Mouse (Mus musculus): Measurements from ENCODE around the gene St6galnac3. TPM values are rescaled to one million over a fixed set of nuclear protein-coding genes. Genes with fewer than 3 reads are reported as not detected.

Gene St6galnac3
- total RNA-seq, 2 experiments from 2014 or later = 1.3 to 2.6 TPM

DNA sequence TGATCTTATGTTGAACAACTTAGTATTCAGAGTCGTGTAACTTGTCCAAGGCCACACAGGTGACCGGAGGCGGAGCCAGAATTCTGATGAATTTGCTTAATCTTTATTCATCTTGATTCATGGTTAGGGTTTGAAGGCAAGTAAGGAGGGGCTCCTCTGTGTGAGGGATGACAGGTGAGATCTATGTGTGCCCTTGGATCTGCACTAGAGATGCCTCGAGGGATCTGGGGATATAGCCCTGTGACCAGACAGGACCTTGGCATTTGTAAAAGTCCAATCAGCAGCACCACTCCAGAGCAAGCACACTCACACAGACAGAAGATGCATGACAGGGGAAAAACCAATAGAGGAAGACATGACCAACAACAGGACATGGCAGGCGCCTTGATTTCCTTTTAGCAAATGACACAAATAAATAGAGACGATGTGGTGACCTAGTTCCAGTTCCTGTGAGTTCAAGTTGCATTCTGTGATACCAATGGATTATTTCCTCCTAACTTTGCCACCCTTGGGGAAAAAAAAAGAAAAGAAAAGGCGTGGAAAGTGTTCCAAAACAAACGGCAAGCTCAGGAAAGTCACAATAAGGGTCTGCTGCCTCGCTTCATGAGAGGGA is 1.4 kb downstream of the St6galnac3 start:
- Histone ChIP-seq H3K27ac (peak overlapping the region; percentile 83), H3K4me3 (peak overlapping the region; percentile 80)
- no peak for DNase-seq
- TF ChIP-seq CTCF (IDR thresholded peaks at IDR 0.05) = no peak
- intact Hi-C loops (cut with DNase I) = no loop called here

- intact Hi-C loops (cut with DNase I) = no loop called here
- TF ChIP-seq CTCF (IDR thresholded peaks at IDR 0.05) = no peak
- H3K4me3 ChIP-seq = peak overlapping the region; percentile 15
- H3K27ac ChIP-seq = no peak overlapping the region
- DNase-seq = no peak
Measured at GRCm38 (mm10) chr3:153721525-153721924, 3.4 kb downstream of the St6galnac3 start.

DNA sequence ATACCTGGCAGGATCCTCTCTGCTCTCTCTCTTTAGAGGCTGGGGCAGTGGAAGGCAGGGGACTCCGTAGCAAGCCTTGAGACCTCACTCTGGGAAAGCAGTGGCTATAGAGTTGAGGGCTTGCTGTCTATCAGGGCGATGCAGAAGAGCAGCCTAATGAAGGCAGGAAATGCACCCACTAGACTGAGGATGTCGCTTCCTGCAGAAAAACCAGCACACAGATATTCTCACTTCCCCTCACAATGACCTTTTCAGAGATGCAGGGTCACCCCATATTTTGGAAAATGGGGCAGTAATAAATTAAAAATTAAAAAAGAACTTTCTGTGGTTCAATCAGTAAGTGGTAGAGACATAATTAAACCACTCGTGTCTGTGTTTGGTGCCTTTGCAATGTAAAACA is 4.1 kb downstream of the St6galnac3 start:
- TF ChIP-seq CTCF (IDR thresholded peaks at IDR 0.05) = no peak
- intact Hi-C loops (cut with DNase I) = no loop called here
- no peak overlapping the region for H3K27ac ChIP-seq
- DNase-seq = no peak
- no peak overlapping the region for H3K4me3 ChIP-seq

GRCm38 (mm10) chr3:153720296-153720695 is 4.7 kb downstream of the St6galnac3 start:
- intact Hi-C loops (cut with DNase I) = no loop called here
- DNase-seq = no peak
- Histone ChIP-seq H3K27ac (no peak overlapping the region), H3K4me3 (no peak overlapping the region)
- TF ChIP-seq CTCF (IDR thresholded peaks at IDR 0.05) = no peak

DNA sequence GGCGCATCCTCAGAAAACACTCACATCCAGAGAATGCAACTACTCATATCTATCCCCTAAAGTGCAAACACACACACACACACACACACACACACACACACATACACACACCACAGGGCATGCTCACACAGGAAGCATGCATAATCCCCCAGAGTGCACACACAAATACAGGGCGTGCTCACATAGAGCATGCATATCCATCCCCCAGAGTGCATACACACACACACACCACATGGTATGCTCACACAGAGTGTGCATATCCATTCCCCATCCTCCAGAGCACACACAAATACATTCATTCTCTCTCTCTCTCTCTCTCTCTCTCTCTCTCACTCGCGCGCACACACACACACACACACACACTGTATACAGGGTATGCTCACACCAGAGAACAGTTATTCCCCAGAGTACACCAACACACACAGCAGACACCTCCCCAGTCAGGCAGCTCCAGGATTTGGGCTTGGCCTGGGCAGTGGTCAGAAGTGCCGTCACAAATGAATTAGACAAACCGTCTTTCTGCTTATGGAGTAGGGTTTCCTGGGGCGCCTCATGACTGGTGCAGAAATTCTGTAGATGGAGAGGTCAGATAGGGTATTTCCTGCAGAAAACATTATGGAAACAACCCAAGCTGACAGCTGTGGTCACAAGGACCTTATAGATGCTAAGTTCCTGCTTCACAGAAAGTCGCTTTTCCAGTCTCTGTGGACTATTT is 5.6 kb downstream of the St6galnac3 start:
- DNase-seq = no peak
- Histone ChIP-seq H3K27ac (no peak overlapping the region), H3K4me3 (no peak overlapping the region)
- no peak for TF ChIP-seq CTCF (IDR thresholded peaks at IDR 0.05)
- intact Hi-C loops (cut with DNase I) = no loop called here

DNA sequence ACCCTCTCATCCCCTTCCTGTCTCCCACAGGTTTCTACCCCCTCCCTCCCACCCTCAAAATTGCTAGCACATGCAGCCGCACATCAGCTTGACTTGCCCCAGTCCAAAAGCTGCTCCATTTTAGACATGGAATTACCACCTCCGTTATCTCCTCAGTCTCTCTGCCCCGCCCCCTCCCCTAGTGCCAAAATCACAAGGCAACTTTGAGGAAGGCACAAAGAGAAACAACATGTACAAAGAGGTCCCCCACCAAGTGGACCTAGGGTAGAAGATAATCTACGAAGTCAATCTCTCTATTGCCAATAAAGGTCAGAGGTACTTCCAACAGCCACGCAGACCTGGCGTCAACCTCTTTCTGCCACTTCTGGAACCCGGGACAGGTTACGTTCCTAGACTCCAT is 6.2 kb downstream of the St6galnac3 start:
- intact Hi-C loops (cut with DNase I) = no loop called here
- Histone ChIP-seq H3K27ac (no peak overlapping the region), H3K4me3 (no peak overlapping the region)
- no peak for DNase-seq
- no peak for TF ChIP-seq CTCF (IDR thresholded peaks at IDR 0.05)

DNA sequence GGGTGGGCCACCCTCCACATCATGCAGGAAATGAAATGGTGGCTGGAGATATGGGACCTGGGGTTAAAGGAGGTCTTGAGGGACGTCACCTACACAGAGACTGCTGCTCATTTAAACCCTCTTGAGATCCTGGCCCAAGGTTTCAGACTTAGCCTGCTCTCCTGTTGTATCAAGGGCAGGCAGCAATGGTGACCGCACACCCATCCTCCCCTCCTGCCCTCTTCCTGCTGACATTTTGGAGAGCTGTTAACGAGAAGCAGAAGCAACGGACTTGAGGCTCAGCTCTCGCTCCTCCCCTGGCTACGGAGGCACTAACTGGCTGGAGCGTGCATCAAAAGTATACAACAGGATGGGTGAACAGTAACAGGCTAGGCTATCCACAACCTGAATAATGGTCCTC is 7.2 kb downstream of the St6galnac3 start:
- H3K4me3 ChIP-seq = no peak overlapping the region
- DNase-seq = no peak
- intact Hi-C loops (cut with DNase I) = no loop called here
- no peak overlapping the region for H3K27ac ChIP-seq
- TF ChIP-seq CTCF (IDR thresholded peaks at IDR 0.05) = no peak

DNA sequence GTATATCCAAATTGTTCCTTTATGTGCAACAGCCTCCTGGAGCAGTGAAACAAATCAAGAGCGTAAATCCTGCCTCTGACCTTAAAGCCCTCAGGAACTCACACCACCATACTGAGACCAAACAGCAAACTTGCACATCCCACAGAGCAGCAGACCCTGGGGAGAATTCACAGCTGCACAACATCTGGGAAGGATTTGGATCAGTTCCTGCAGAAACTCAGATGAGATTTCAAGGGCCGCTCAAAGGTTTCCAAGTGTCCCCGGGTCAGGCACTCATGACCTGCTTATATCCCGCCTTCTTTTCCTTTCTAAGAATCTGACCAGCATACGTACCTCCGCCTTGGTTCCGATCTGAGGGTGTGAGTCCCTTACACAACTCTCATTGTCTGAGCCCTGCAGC is 9.3 kb downstream of the St6galnac3 start:
- no peak overlapping the region for H3K4me3 ChIP-seq
- TF ChIP-seq CTCF (IDR thresholded peaks at IDR 0.05) = no peak
- intact Hi-C loops (cut with DNase I) = no loop called here

GRCm38 (mm10) chr3:153710545-153710944 is 14.4 kb downstream of the St6galnac3 start:
- no peak for DNase-seq
- Histone ChIP-seq H3K27ac (peak overlapping the region; percentile 57), H3K4me3 (no peak overlapping the region)
- no peak for TF ChIP-seq CTCF (IDR thresholded peaks at IDR 0.05)
- intact Hi-C loops (cut with DNase I) = no loop called here

More for the DNA sequence above, 9.3 kb downstream of the St6galnac3 start:
- H3K27ac ChIP-seq = peak overlapping the region; percentile 46; the same call in 1 of the 2 replicates
- no peak for DNase-seq

- no peak for TF ChIP-seq CTCF (IDR thresholded peaks at IDR 0.05)
- H3K27ac ChIP-seq = no peak overlapping the region
- no peak for DNase-seq
- intact Hi-C loops (cut with DNase I) = no loop called here
- H3K4me3 ChIP-seq = no peak overlapping the region
Measured at GRCm38 (mm10) chr3:153707687-153708086, 17.3 kb downstream of the St6galnac3 start.

DNA sequence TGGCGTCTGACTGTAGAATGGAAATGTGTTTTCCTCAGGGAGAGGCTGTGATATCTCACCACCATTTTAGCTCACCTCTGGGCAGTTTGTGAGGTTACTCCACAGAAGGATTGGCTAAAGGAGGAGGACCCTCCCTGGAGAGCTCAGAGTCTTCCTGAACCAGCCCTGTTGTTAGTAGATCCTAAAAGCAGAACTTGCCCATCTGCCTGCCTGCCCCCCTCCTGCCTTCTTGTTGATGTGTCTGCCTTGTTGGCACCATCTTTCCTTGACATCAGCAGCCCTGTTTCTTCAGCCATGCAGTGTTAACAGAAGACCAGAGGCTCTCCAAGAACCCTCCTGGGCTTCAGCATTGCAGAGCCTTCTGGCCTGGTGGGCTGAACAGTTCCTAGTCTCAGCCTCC is 18.1 kb downstream of the St6galnac3 start:
- intact Hi-C loops (cut with DNase I) = no loop called here
- Histone ChIP-seq H3K4me3 (no peak overlapping the region), H3K27ac (no peak overlapping the region)
- no peak for TF ChIP-seq CTCF (IDR thresholded peaks at IDR 0.05)
- DNase-seq = no peak

GRCm38 (mm10) chr3:153701752-153702740 is 22.9 kb downstream of the St6galnac3 start:
- DNase-seq = no peak
- intact Hi-C loops (cut with DNase I) = no loop called here
- TF ChIP-seq CTCF (IDR thresholded peaks at IDR 0.05) = no peak
- Histone ChIP-seq H3K4me3 (no peak overlapping the region), H3K27ac (no peak overlapping the region)

DNA sequence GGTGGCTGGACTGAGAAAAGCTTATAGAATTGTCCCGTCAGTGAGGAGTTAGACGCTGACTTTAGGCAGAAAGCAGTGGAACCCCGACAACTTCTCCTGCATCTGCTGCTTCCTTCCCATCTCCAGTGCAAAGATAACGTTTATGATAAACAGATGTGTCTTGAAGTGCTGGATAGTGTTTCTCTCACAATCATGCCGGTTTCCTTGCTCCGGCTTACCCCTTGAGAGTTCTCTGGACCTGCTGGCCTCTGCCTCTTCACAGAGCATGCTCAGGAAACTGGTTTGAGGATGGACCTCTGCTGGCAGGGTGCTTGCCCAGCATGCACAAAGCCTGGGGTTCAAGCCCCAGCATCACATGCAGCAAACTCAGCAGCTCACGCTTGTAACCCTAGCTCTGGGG is 23.8 kb downstream of the St6galnac3 start:
- TF ChIP-seq CTCF (IDR thresholded peaks at IDR 0.05) = no peak
- no peak overlapping the region for H3K4me3 ChIP-seq
- no peak overlapping the region for H3K27ac ChIP-seq
- intact Hi-C loops (cut with DNase I) = no loop called here
- no peak for DNase-seq

All from gastrocnemius, adult 2 months (tissue).